Mouse (Mus musculus) forebrain, embryonic 11.5 days (tissue): Measurements from ENCODE around the gene Rarb. TPM values are rescaled to one million over a fixed set of nuclear protein-coding genes. Genes with fewer than 3 reads are reported as not detected.

ENCODE experiments used
- ATAC-seq: fragments of 200-750 bp; cut with Nextera tagmentation; replicated peaks from 2 replicates; pipeline ENCODE4 v1.8.0; 2017; ENCODE audit warnings: moderate TSS enrichment; ENCODE audit not compliant: low FRiP score
- DNase-seq: peaks from one replicate; pipeline ENCODE4 v3.0.0-alpha.2; 2017; ENCODE audit warnings: low spot score
- H3K27ac ChIP-seq: fragments of 300-500 bp; sonication (generic); 2 replicates; pipeline ENCODE4 v1.5.1; 2014; ENCODE audit warnings: low read depth, low read length
- H3K27me3 ChIP-seq: fragments of 300-500 bp; sonication (generic); 2 replicates; pipeline ENCODE4 v1.6.1; 2014; ENCODE audit warnings: mild to moderate bottlenecking, low read length, mixed read lengths; ENCODE audit not compliant: control insufficient read depth, insufficient read depth
- H3K36me3 ChIP-seq: fragments of 300-500 bp; sonication (generic); 2 replicates; pipeline ENCODE4 v1.6.1; 2014; ENCODE audit warnings: mild to moderate bottlenecking, low read length, moderate library complexity, mixed read lengths; ENCODE audit not compliant: control insufficient read depth, insufficient read depth
- H3K4me1 ChIP-seq: fragments of 300-500 bp; sonication (generic); replicated peaks from 2 replicates; pipeline ENCODE4 v1.6.1; 2014; ENCODE audit warnings: low read length, mixed read lengths; ENCODE audit not compliant: control insufficient read depth, insufficient read depth
- H3K4me2 ChIP-seq: fragments of 300-500 bp; sonication (generic); 2 replicates; pipeline ENCODE4 v1.6.1; 2014; ENCODE audit warnings: low read depth, mild to moderate bottlenecking, low read length, moderate library complexity, mixed read lengths; ENCODE audit not compliant: severe bottlenecking
- H3K4me3 ChIP-seq: fragments of 300-500 bp; sonication (generic); 2 replicates; pipeline ENCODE4 v1.5.1; 2014; ENCODE audit warnings: low read depth, low read length
- H3K9ac ChIP-seq: fragments of 300-500 bp; sonication (generic); 2 replicates; pipeline ENCODE4 v1.6.1; 2014; ENCODE audit warnings: low read length
- H3K9me3 ChIP-seq: fragments of 300-500 bp; sonication (generic); 2 replicates; pipeline ENCODE4 v1.6.1; 2016; ENCODE audit warnings: low read length, mixed read lengths; ENCODE audit not compliant: control insufficient read depth
- WGBS: fragments of 180-500 bp; shearing (Covaris S2); extraction: QIAGEN DNeasy Blood & Tissue Kit; methylation state at CpG from one replicate; pipeline ENCODE4 v1.1.7; 2014; 5-methylcytosine and 5-hydroxymethylcytosine counted together
- polyA plus RNA-seq: library from polyadenylated mRNA; unstranded; fragments of >200 nt; fragmentation: Nextera tagmentation; extraction: Ambion mirVana; gene quantifications from 2 replicates; pipeline ENCODE4 v1.2.1, GENCODE M21; 2014

Rarb gene
- polyA plus RNA-seq, 1 experiment from 2014 or later = 15.8 TPM

- peaks cover 3% of the 10 kb centered on the region; the same call in 1 of the 2 replicates for H3K36me3 ChIP-seq
- H3K9me3 ChIP-seq = no peaks in the 10 kb centered on the region
- WGBS = 81% methylated on average over 2 of the region's 2 CpGs
- H3K4me2 ChIP-seq = no peak overlapping the region
- no peak for DNase-seq
- no peak overlapping the region for H3K9ac ChIP-seq
- H3K27me3 ChIP-seq = no peaks in the 10 kb centered on the region
- ATAC-seq = no peak
- no peaks in the 10 kb centered on the region for H3K4me1 ChIP-seq
- no peak overlapping the region for H3K27ac ChIP-seq
- H3K4me3 ChIP-seq = no peak overlapping the region
Measured at GRCm38 (mm10) chr14:16433206-16433605, 385.8 kb downstream of the Rarb start.

DNA sequence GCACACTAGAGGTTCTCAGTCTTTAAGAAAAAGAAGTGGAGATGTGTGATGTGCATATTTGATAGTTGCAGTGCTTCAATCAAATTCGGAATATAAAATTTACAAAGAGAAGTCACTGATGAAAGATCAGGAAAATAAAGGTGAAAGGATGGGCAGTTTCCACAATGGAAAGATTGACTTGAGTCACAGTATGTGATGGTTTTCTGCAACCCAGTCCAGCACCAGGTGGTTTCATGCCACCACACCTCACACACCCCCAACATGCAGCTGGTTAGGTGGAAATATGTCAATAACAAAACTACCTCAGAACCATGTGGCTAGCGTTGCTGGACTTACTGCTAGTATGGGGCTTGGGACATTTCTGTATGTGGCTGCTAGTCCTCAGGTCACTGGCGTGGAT lies 386.4 kb downstream of the Rarb start:
- Histone ChIP-seq H3K36me3 (peaks cover 3% of the 10 kb centered on the region; the same call in 1 of the 2 replicates), H3K27ac (no peak overlapping the region), H3K4me2 (no peak overlapping the region), H3K27me3 (no peaks in the 10 kb centered on the region), H3K9ac (no peak overlapping the region), H3K4me3 (no peak overlapping the region), H3K9me3 (no peaks in the 10 kb centered on the region), H3K4me1 (no peaks in the 10 kb centered on the region)
- no peak for DNase-seq
- WGBS = 90% methylated on average over 3 of the region's 3 CpGs
- no peak for ATAC-seq

- Histone ChIP-seq H3K27me3 (no peaks in the 10 kb centered on the region), H3K4me3 (no peak overlapping the region), H3K9ac (no peak overlapping the region), H3K36me3 (peaks cover 3% of the 10 kb centered on the region; the same call in 1 of the 2 replicates), H3K4me2 (no peak overlapping the region), H3K9me3 (no peaks in the 10 kb centered on the region), H3K4me1 (no peaks in the 10 kb centered on the region), H3K27ac (no peak overlapping the region)
- 84% methylated on average over 4 of the region's 4 CpGs for WGBS
- DNase-seq (no peak), ATAC-seq (no peak)
Measured at GRCm38 (mm10) chr14:16431941-16432499, 386.9 kb downstream of the Rarb start.

DNA sequence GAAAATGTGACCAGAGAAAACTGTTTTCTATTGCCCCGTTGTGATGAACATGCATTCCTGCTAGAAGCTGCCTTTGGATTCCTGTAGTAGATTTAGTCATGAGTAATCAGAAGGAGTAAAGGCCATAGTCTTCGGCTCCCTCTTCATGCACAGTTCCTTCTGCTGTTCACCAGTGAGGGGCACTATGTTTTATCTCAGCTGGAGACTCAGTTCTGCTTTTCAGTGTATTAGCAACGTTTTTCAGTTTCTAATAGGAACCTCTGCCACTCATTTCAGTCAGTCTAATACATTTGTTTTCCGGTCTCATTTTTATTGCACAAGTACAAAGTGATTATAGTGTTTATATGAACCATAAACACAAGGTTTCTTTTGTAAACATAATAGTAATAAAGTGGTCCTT lies 391.4 kb downstream of the Rarb start:
- Histone ChIP-seq H3K9ac (no peak overlapping the region), H3K4me1 (no peaks in the 10 kb centered on the region), H3K36me3 (peaks cover 3% of the 10 kb centered on the region; the same call in 1 of the 2 replicates), H3K27ac (no peak overlapping the region), H3K9me3 (no peaks in the 10 kb centered on the region), H3K27me3 (no peaks in the 10 kb centered on the region), H3K4me2 (no peak overlapping the region), H3K4me3 (no peak overlapping the region)
- 80% methylated on average over 4 of the region's 4 CpGs for WGBS
- no peak for DNase-seq
- no peak for ATAC-seq

DNA sequence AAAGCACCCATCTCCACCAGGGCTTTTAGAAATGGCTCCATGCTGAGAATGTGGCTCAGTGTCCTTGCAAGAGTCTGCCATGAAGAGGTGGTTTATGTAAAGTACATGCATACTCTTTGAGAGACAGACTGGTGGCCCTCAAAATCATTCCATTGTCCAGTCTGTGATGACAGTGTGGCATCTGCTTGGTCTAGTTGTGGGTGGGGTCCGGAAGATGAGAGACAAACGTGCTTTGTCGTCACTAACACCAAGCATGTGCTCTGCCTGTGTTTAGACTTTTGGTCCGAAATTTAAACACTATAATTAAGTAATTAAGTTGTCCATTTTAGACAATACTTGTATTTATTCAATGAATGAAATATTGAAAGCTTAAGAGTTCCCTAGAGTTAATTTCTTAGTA lies 404.8 kb downstream of the Rarb start:
- no peak for ATAC-seq
- WGBS = 80% methylated on average over 4 of the region's 4 CpGs
- Histone ChIP-seq H3K27me3 (no peaks in the 10 kb centered on the region), H3K4me2 (no peak overlapping the region), H3K9me3 (no peaks in the 10 kb centered on the region), H3K36me3 (peaks cover 2% of the 10 kb centered on the region; the same call in 1 of the 2 replicates), H3K4me3 (no peak overlapping the region), H3K27ac (no peak overlapping the region), H3K9ac (no peak overlapping the region), H3K4me1 (no peaks in the 10 kb centered on the region)
- no peak for DNase-seq

DNA sequence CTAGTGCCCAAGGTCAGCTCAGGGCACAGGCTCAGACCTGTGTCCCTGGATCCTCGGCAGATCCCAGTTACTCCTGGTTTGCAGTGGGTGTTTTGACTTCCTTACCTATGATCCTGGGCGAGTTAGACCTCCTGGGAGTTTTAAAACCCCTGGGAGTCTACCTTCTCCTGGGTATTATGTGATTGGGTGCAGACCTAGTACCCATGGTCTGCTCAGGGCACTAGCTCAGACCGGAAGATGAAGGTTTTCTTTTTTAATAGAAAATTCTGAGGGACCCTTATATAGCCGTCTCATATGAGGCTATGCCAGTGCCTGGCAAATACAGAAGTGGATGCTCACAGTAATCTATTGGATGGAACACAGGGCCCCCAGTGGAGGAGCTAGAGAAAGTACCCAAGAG lies 413.8 kb downstream of the Rarb start:
- Histone ChIP-seq H3K27ac (no peak overlapping the region), H3K9ac (no peak overlapping the region), H3K4me3 (no peak overlapping the region), H3K36me3 (peaks cover 7% of the 10 kb centered on the region; the same call in 1 of the 2 replicates), H3K27me3 (no peaks in the 10 kb centered on the region), H3K4me1 (no peaks in the 10 kb centered on the region), H3K9me3 (no peaks in the 10 kb centered on the region), H3K4me2 (no peak overlapping the region)
- ATAC-seq (no peak), DNase-seq (no peak)
- WGBS = 93% methylated on average over 4 of the region's 4 CpGs

GRCm38 (mm10) chr14:16384783-16385182 lies 434.2 kb downstream of the Rarb start:
- Histone ChIP-seq H3K4me2 (no peak overlapping the region), H3K9ac (no peak overlapping the region), H3K4me3 (no peak overlapping the region), H3K9me3 (no peaks in the 10 kb centered on the region), H3K27ac (no peak overlapping the region), H3K27me3 (no peaks in the 10 kb centered on the region), H3K36me3 (no peaks in the 10 kb centered on the region), H3K4me1 (no peaks in the 10 kb centered on the region)
- DNase-seq (no peak), ATAC-seq (no peak)
- WGBS = 77% methylated on average over 1 of the region's 1 CpGs
